Mouse (Mus musculus) stomach, postnatal 0 days (tissue): ENCODE results near the gene Dppa3. TPM values are rescaled to one million over a fixed set of nuclear protein-coding genes. Genes with fewer than 3 reads are reported as not detected.

Experiments
- ATAC-seq: fragments of 200-750 bp; cut with Nextera tagmentation; 2 replicates; pipeline ENCODE4 v1.8.0; 2017; ENCODE audit not compliant: low FRiP score, low TSS enrichment
- DNase-seq: peaks from one replicate; pipeline ENCODE4 v3.0.0-alpha.2; 2016; ENCODE audit warnings: low spot score
- H3K27ac ChIP-seq: fragments of 300-500 bp; sonication (generic); replicated peaks from 2 replicates; pipeline ENCODE4 v1.5.1; 2014; ENCODE audit warnings: mild to moderate bottlenecking, control low read depth
- H3K27me3 ChIP-seq: fragments of 300-500 bp; sonication (generic); 2 replicates; pipeline ENCODE4 v1.6.1; 2014; ENCODE audit warnings: low read length; ENCODE audit not compliant: control insufficient read depth, insufficient read depth
- H3K36me3 ChIP-seq: fragments of 300-500 bp; sonication (generic); 2 replicates; pipeline ENCODE4 v1.6.1; 2014; ENCODE audit warnings: low read length, mixed read lengths; ENCODE audit not compliant: control insufficient read depth, insufficient read depth
- H3K4me1 ChIP-seq: fragments of 300-500 bp; sonication (generic); replicated peaks from 2 replicates; pipeline ENCODE4 v1.6.1; 2014; ENCODE audit warnings: antibody characterized with exemption; ENCODE audit not compliant: control insufficient read depth, insufficient read depth
- H3K4me2 ChIP-seq: fragments of 300-500 bp; sonication (generic); replicated peaks from 2 replicates; pipeline ENCODE4 v1.6.1; 2014; ENCODE audit warnings: low read depth, mild to moderate bottlenecking, control low read depth, moderate library complexity
- H3K4me3 ChIP-seq: fragments of 300-500 bp; sonication (generic); 2 replicates; pipeline ENCODE4 v1.5.1; 2014; ENCODE audit warnings: low read depth, low read length, control low read depth
- H3K9ac ChIP-seq: fragments of 300-500 bp; sonication (generic); 2 replicates; pipeline ENCODE4 v1.6.1; 2014; ENCODE audit warnings: mild to moderate bottlenecking, low read length, control low read depth, mixed read lengths
- H3K9me3 ChIP-seq: fragments of 300-500 bp; sonication (generic); 2 replicates; pipeline ENCODE4 v1.6.1; 2016; ENCODE audit warnings: low read length; ENCODE audit not compliant: control insufficient read depth
- CTCF ChIP-seq: IDR thresholded peaks from 2 replicates; pipeline ENCODE4 v1.5.1; 2016; ENCODE audit warnings: antibody characterized with exemption, low read depth, mild to moderate bottlenecking, moderate library complexity
- EP300 ChIP-seq: optimal IDR thresholded peaks from 2 replicates; pipeline ENCODE3; 2016; ENCODE audit warnings: antibody characterized with exemption
- WGBS: fragments of 180-500 bp; shearing (Covaris S2); extraction: QIAGEN DNeasy Blood & Tissue Kit; methylation state at CpG from one replicate; pipeline ENCODE4 v1.1.7; 2014; 5-methylcytosine and 5-hydroxymethylcytosine counted together
- polyA plus RNA-seq: library from polyadenylated mRNA; unstranded; fragments of >200 nt; fragmentation: Nextera tagmentation; extraction: Ambion mirVana; gene quantifications from 2 replicates; pipeline ENCODE4 v1.2.1, GENCODE M21; 2015

Dppa3 gene
- polyA plus RNA-seq, 1 experiment from 2014 or later, result not detected

DNA sequence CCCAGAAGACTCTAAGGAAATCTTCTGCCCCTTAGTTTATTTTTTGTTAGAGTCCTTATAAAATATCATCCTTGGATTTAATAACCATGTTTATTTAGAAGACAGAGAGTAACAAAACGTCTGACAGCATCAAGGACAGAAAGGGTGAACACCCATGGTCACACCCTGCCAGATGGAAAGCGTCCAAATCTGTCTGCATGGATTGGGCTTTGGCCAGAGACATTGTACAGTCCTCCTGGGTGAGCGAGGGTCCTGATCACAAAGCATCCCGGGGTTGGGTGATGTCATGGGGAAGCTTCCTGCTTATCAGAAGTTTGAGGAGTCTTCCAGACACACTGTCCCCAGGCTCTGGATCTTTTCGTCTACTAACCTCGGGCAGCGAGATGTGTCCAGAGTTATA is 39.7 kb downstream of the Dppa3 start:
- H3K4me2 ChIP-seq, result no peak overlapping the region
- no peak overlapping the region for H3K4me3 ChIP-seq
- H3K9me3 ChIP-seq, result no peaks in the 10 kb centered on the region
- DNase-seq, result no peak
- H3K36me3 ChIP-seq, result no peaks in the 10 kb centered on the region
- H3K9ac ChIP-seq, result no peak overlapping the region
- WGBS, result 55% methylated on average over 7 of the region's 7 CpGs
- TF ChIP-seq EP300 (no peak), CTCF (no peak)
- no peak overlapping the region for H3K27ac ChIP-seq
- H3K4me1 ChIP-seq, result no peaks in the 10 kb centered on the region
- no peak for ATAC-seq
- no peaks in the 10 kb centered on the region for H3K27me3 ChIP-seq

DNA sequence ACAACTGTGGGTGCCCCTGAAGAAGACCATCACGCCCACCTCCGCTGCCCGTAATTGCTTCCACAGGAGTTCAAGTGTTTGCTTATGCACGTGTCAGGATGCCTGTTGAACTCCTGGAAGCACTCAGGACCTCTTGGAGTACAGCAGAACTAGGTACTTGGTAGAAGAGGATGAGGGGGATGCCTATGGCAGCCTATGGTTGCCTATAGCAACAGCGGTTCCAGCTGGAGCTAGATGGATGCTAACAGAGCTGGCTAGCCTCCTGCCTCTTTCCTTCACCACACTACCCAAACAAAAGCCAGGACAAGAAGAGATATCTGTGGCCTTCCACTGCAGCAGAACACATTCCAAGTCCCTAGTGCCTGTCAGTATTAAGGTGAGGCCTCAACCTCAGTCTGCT is 41.5 kb downstream of the Dppa3 start:
- Histone ChIP-seq H3K27ac (no peak overlapping the region), H3K27me3 (no peaks in the 10 kb centered on the region), H3K36me3 (no peaks in the 10 kb centered on the region), H3K4me3 (no peak overlapping the region), H3K9ac (no peak overlapping the region), H3K4me1 (no peaks in the 10 kb centered on the region), H3K4me2 (no peak overlapping the region), H3K9me3 (no peaks in the 10 kb centered on the region)
- TF ChIP-seq EP300 (no peak), CTCF (no peak)
- no peak for DNase-seq
- ATAC-seq, result no peak
- 67% methylated on average over 5 of the region's 5 CpGs for WGBS

- no peak overlapping the region for H3K9ac ChIP-seq
- no peaks in the 10 kb centered on the region for H3K9me3 ChIP-seq
- no peaks in the 10 kb centered on the region for H3K4me1 ChIP-seq
- ATAC-seq, result no peak
- H3K4me3 ChIP-seq, result no peak overlapping the region
- H3K27ac ChIP-seq, result no peak overlapping the region
- no peaks in the 10 kb centered on the region for H3K27me3 ChIP-seq
- WGBS, result 71% methylated on average over 5 of the region's 5 CpGs
- no peak overlapping the region for H3K4me2 ChIP-seq
- no peaks in the 10 kb centered on the region for H3K36me3 ChIP-seq
- DNase-seq, result no peak
- TF ChIP-seq EP300 (no peak), CTCF (no peak)
These were observed 42.6 kb downstream of the Dppa3 start for GRCm38 (mm10) chr6:122668823-122669222.

DNA sequence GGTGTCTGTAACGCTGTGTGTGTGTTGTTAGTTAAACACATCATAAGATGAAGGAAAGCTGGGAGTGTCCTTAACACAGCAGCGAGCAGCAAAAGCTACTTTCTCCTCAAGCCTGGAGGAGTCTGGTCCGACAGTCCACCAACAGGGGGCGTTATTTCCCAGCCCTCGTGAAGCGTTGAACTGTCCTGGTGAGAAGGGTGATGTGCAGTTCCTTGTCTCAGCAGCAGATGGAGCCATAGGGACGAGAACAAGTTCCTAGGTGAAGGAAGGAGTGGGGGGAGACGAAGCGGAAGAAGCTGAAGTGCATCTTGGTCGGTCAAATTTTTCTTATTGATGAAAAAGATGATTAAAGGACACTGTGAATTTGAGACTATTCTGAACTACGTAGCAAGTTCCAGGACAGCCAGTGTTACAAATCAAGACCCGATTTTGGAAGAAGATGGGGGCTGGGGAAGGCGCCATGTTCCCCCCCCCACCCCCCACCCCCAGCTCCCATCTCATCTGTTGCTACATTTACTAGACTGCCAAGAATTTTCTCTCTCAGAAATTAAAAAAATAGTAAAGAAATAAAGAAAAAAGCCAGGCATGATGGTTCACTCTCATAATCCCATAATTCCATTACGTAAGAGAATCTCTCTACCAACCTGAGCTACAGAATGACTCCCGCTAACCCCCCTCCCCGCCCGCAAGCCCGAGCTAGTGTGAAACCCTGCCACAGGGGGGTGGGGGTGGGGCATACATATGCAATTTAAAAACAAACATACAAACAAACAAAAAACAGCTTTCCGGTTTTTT is 43.4 kb downstream of the Dppa3 start:
- peak overlapping the region; percentile 48 for H3K4me2 ChIP-seq
- no peaks in the 10 kb centered on the region for H3K36me3 ChIP-seq
- H3K4me1 ChIP-seq, result no peaks in the 10 kb centered on the region
- DNase-seq (peak; percentile 91), ATAC-seq (peak; percentile 85)
- TF ChIP-seq CTCF (peak; percentile 100), EP300 (no peak)
- no peak overlapping the region for H3K27ac ChIP-seq
- peak overlapping the region; percentile 25 for H3K4me3 ChIP-seq
- no peaks in the 10 kb centered on the region for H3K27me3 ChIP-seq
- H3K9me3 ChIP-seq, result no peaks in the 10 kb centered on the region
- 6% methylated on average over 19 of the region's 19 CpGs for WGBS
- no peak overlapping the region for H3K9ac ChIP-seq

DNA sequence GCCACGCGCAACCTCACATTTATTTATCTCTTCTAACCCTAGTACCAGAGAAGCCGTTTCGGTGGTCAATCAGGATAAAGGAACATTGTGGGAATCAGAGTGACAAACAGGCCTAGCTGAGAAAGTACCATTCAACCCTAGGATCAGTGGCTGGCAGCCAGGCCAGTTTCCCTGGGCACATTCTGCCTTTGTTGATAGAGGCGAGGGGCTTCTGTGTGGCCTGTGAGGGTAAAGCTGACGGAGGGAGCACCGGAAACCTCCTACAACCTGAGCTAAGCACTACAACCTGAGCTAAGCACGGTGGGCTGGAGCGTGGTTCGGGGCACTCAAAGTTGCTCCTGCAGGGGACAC is 44.0 kb downstream of the Dppa3 start:
- TF ChIP-seq CTCF (no peak), EP300 (no peak)
- Histone ChIP-seq H3K4me2 (peak overlapping the region; percentile 48), H3K9me3 (no peaks in the 10 kb centered on the region)

DNA sequence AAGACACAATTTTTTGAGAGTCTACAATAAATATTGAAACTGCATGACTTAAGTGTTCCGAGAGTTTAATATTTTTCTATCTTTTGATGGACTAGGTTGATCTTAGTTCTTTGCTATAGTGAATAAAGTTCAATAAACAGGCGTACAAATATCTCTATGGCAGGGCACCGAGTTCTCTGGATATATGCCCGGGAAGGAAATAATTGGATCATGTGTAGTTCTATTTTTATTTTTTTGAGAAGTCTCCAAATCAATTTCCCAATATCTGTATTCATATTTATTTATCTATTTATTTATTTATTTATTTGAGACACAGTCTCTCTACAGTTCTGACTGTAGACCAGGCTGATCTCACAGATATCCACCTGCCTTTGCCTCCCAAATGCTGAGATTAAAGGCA is 44.6 kb downstream of the Dppa3 start:
- TF ChIP-seq CTCF (no peak), EP300 (no peak)
- 87% methylated on average over 4 of the region's 4 CpGs for WGBS
- Histone ChIP-seq H3K4me2 (no peak overlapping the region), H3K9ac (no peak overlapping the region), H3K36me3 (no peaks in the 10 kb centered on the region), H3K27me3 (no peaks in the 10 kb centered on the region), H3K9me3 (no peaks in the 10 kb centered on the region), H3K4me3 (no peak overlapping the region), H3K4me1 (no peaks in the 10 kb centered on the region), H3K27ac (no peak overlapping the region)
- ATAC-seq, result no peak
- no peak for DNase-seq

More for the DNA sequence above, 44.0 kb downstream of the Dppa3 start:
- no peak for DNase-seq
- no peak for ATAC-seq
- Histone ChIP-seq H3K4me3 (no peak overlapping the region), H3K9ac (no peak overlapping the region), H3K36me3 (no peaks in the 10 kb centered on the region), H3K27ac (no peak overlapping the region), H3K4me1 (no peaks in the 10 kb centered on the region), H3K27me3 (no peaks in the 10 kb centered on the region)
- 34% methylated on average over 10 of the region's 10 CpGs for WGBS
